Mouse (Mus musculus) limb, embryonic 13.5 days (tissue): ENCODE data around the gene Tomm20. TPM values are rescaled to one million over a fixed set of nuclear protein-coding genes. Genes with fewer than 3 reads are reported as not detected.

Experiments used
- ATAC-seq: fragments of 200-750 bp; cut with Nextera tagmentation; 2 replicates; pipeline ENCODE4 v1.8.0; 2017; ENCODE audit warnings: low read depth, moderate number of reproducible peaks, moderate TSS enrichment; ENCODE audit not compliant: low FRiP score
- H3K27ac ChIP-seq: fragments of 300-500 bp; sonication (generic); 2 replicates; pipeline ENCODE4 v1.5.1; 2015; ENCODE audit warnings: inconsistent platforms, mild to moderate bottlenecking, moderate library complexity
- H3K27me3 ChIP-seq: fragments of 300-500 bp; sonication (generic); 2 replicates; pipeline ENCODE4 v1.6.1; 2015; ENCODE audit warnings: mild to moderate bottlenecking, inconsistent platforms
- H3K36me3 ChIP-seq: fragments of 300-500 bp; sonication (generic); 2 replicates; pipeline ENCODE4 v1.6.1; 2015; ENCODE audit warnings: inconsistent platforms, mild to moderate bottlenecking, moderate library complexity
- H3K4me1 ChIP-seq: fragments of 300-500 bp; sonication (generic); 2 replicates; pipeline ENCODE4 v1.6.1; 2015; ENCODE audit warnings: inconsistent platforms
- H3K4me2 ChIP-seq: fragments of 300-500 bp; sonication (generic); replicated peaks from 2 replicates; pipeline ENCODE4 v1.6.1; 2015; ENCODE audit warnings: inconsistent platforms, mild to moderate bottlenecking, moderate library complexity
- H3K4me3 ChIP-seq: fragments of 300-500 bp; sonication (generic); 2 replicates; pipeline ENCODE4 v1.5.1; 2015; ENCODE audit warnings: moderate library complexity, mild to moderate bottlenecking, inconsistent platforms
- H3K9ac ChIP-seq: fragments of 300-500 bp; sonication (generic); 2 replicates; pipeline ENCODE4 v1.6.1; 2015; ENCODE audit warnings: mild to moderate bottlenecking, inconsistent platforms
- H3K9me3 ChIP-seq: fragments of 300-500 bp; sonication (generic); 2 replicates; pipeline ENCODE4 v1.6.1; 2016; ENCODE audit warnings: inconsistent platforms
- WGBS: fragments of 180-500 bp; shearing (Covaris S2); methylation state at CpG from one replicate; pipeline ENCODE4 v1.1.7; 2015; 5-methylcytosine and 5-hydroxymethylcytosine counted together
- polyA plus RNA-seq: library from polyadenylated mRNA; unstranded; fragments of >200 nt; fragmentation: Nextera tagmentation; extraction: Ambion mirVana; gene quantifications from 2 replicates; pipeline ENCODE4 v1.2.1, GENCODE M21; 2015

The Tomm20 gene
- polyA plus RNA-seq, 1 experiment from 2014 or later: 214 TPM

GRCm38 (mm10) chr8:126949527-126949926 lies 3.9 kb upstream of the Tomm20 start:
- Histone ChIP-seq H3K36me3 (peaks cover 59% of the 10 kb centered on the region), H3K9me3 (no peaks in the 10 kb centered on the region), H3K27me3 (no peaks in the 10 kb centered on the region), H3K4me2 (no peak overlapping the region), H3K27ac (no peak overlapping the region), H3K4me1 (peaks cover 6% of the 10 kb centered on the region), H3K9ac (no peak overlapping the region), H3K4me3 (no peak overlapping the region)
- no peak for ATAC-seq
- WGBS: 81% methylated on average over 2 of the region's 2 CpGs

- Histone ChIP-seq H3K27ac (no peak overlapping the region), H3K4me3 (peak overlapping the region; percentile 81), H3K27me3 (no peaks in the 10 kb centered on the region), H3K36me3 (peaks cover 31% of the 10 kb centered on the region), H3K9ac (peak overlapping the region; percentile 91; the same call in 1 of the 2 replicates), H3K4me2 (peak overlapping the region; percentile 90), H3K9me3 (no peaks in the 10 kb centered on the region), H3K4me1 (peaks cover 30% of the 10 kb centered on the region)
- 69% methylated on average over 7 of the region's 7 CpGs for WGBS
- no peak for ATAC-seq
Observed at GRCm38 (mm10) chr8:126946444-126946843, 800 bp upstream of the Tomm20 start.

- Histone ChIP-seq H3K27me3 (no peaks in the 10 kb centered on the region), H3K9ac (peak overlapping the region; percentile 91), H3K9me3 (no peaks in the 10 kb centered on the region), H3K4me2 (peak overlapping the region; percentile 90), H3K4me1 (peaks cover 30% of the 10 kb centered on the region), H3K36me3 (peaks cover 17% of the 10 kb centered on the region), H3K4me3 (peak overlapping the region; percentile 81), H3K27ac (peak overlapping the region; percentile 89)
- peak; percentile 75 for ATAC-seq
- under 1% methylated on average over 46 of the region's 46 CpGs for WGBS
Observed at GRCm38 (mm10) chr8:126944781-126945691, 608 bp downstream of the Tomm20 start.

GRCm38 (mm10) chr8:126943565-126943964 lies 2.1 kb downstream of the Tomm20 start:
- Histone ChIP-seq H3K4me1 (peaks cover 30% of the 10 kb centered on the region), H3K4me2 (peak overlapping the region; percentile 90), H3K9me3 (no peaks in the 10 kb centered on the region), H3K9ac (no peak overlapping the region), H3K4me3 (peak overlapping the region; percentile 81; the same call in 1 of the 2 replicates), H3K27ac (no peak overlapping the region), H3K36me3 (peaks cover 21% of the 10 kb centered on the region), H3K27me3 (no peaks in the 10 kb centered on the region)
- 92% methylated on average over 7 of the region's 7 CpGs for WGBS
- no peak for ATAC-seq

- WGBS: 91% methylated on average over 3 of the region's 3 CpGs
- H3K4me3 ChIP-seq: no peak overlapping the region
- H3K9ac ChIP-seq: no peak overlapping the region
- no peaks in the 10 kb centered on the region for H3K27me3 ChIP-seq
- 0 out of 2 replicates have a peak, but pooled peaks cover 8% of the 10 kb centered on the region for H3K4me1 ChIP-seq
- no peak overlapping the region for H3K4me2 ChIP-seq
- peaks cover 69% of the 10 kb centered on the region for H3K36me3 ChIP-seq
- H3K9me3 ChIP-seq: no peaks in the 10 kb centered on the region
- no peak overlapping the region for H3K27ac ChIP-seq
- no peak for ATAC-seq
Observed at GRCm38 (mm10) chr8:126937337-126937736, 8.3 kb downstream of the Tomm20 start.

- Histone ChIP-seq H3K9ac (no peak overlapping the region), H3K4me3 (no peak overlapping the region), H3K9me3 (no peaks in the 10 kb centered on the region), H3K4me1 (no peaks in the 10 kb centered on the region), H3K27ac (no peak overlapping the region), H3K4me2 (no peak overlapping the region), H3K27me3 (no peaks in the 10 kb centered on the region), H3K36me3 (peaks cover 83% of the 10 kb centered on the region)
- ATAC-seq: no peak
Observed at GRCm38 (mm10) chr8:126935932-126936331, 9.7 kb downstream of the Tomm20 start.

- H3K9me3 ChIP-seq: no peaks in the 10 kb centered on the region
- H3K4me3 ChIP-seq: no peak overlapping the region
- no peak overlapping the region for H3K27ac ChIP-seq
- H3K27me3 ChIP-seq: no peaks in the 10 kb centered on the region
- H3K36me3 ChIP-seq: peaks cover 84% of the 10 kb centered on the region
- H3K4me1 ChIP-seq: no peaks in the 10 kb centered on the region
- 91% methylated on average over 2 of the region's 2 CpGs for WGBS
- ATAC-seq: no peak
- no peak overlapping the region for H3K4me2 ChIP-seq
- H3K9ac ChIP-seq: no peak overlapping the region
Observed at GRCm38 (mm10) chr8:126935387-126935786, 10.3 kb downstream of the Tomm20 start.

- Histone ChIP-seq H3K27ac (no peak overlapping the region), H3K4me1 (no peaks in the 10 kb centered on the region), H3K9me3 (no peaks in the 10 kb centered on the region), H3K4me2 (no peak overlapping the region), H3K9ac (no peak overlapping the region), H3K36me3 (peaks cover 84% of the 10 kb centered on the region), H3K4me3 (no peak overlapping the region), H3K27me3 (no peaks in the 10 kb centered on the region)
- WGBS: 79% methylated on average over 1 of the region's 1 CpGs
- no peak for ATAC-seq
Observed at GRCm38 (mm10) chr8:126932656-126933055, 13.0 kb downstream of the Tomm20 start.

GRCm38 (mm10) chr8:126932249-126932648 lies 13.4 kb downstream of the Tomm20 start:
- 86% methylated on average over 1 of the region's 1 CpGs for WGBS
- H3K27ac ChIP-seq: no peak overlapping the region
- H3K9me3 ChIP-seq: no peaks in the 10 kb centered on the region
- H3K4me1 ChIP-seq: no peaks in the 10 kb centered on the region
- H3K4me3 ChIP-seq: no peak overlapping the region
- H3K4me2 ChIP-seq: no peak overlapping the region
- no peaks in the 10 kb centered on the region for H3K27me3 ChIP-seq
- H3K9ac ChIP-seq: no peak overlapping the region
- no peak for ATAC-seq
- peaks cover 83% of the 10 kb centered on the region for H3K36me3 ChIP-seq

- Histone ChIP-seq H3K4me2 (no peak overlapping the region), H3K27me3 (no peaks in the 10 kb centered on the region), H3K4me1 (no peaks in the 10 kb centered on the region), H3K36me3 (peaks cover 79% of the 10 kb centered on the region), H3K9ac (no peak overlapping the region), H3K9me3 (no peaks in the 10 kb centered on the region), H3K27ac (no peak overlapping the region), H3K4me3 (no peak overlapping the region)
- WGBS: 46% methylated on average over 2 of the region's 2 CpGs
- ATAC-seq: no peak
Observed at GRCm38 (mm10) chr8:126931720-126932119, 13.9 kb downstream of the Tomm20 start.

GRCm38 (mm10) chr8:126929607-126930161 lies 16.0 kb downstream of the Tomm20 start:
- 66% methylated on average over 3 of the region's 3 CpGs for WGBS
- Histone ChIP-seq H3K4me1 (no peaks in the 10 kb centered on the region), H3K27me3 (no peaks in the 10 kb centered on the region), H3K36me3 (peaks cover 71% of the 10 kb centered on the region), H3K9ac (no peak overlapping the region), H3K4me2 (no peak overlapping the region), H3K27ac (no peak overlapping the region), H3K9me3 (no peaks in the 10 kb centered on the region), H3K4me3 (no peak overlapping the region)
- no peak for ATAC-seq

GRCm38 (mm10) chr8:126928755-126929505 lies 16.7 kb downstream of the Tomm20 start:
- Histone ChIP-seq H3K9ac (no peak overlapping the region), H3K4me2 (no peak overlapping the region), H3K27me3 (no peaks in the 10 kb centered on the region), H3K36me3 (peaks cover 66% of the 10 kb centered on the region), H3K9me3 (no peaks in the 10 kb centered on the region), H3K4me3 (no peak overlapping the region), H3K4me1 (no peaks in the 10 kb centered on the region; the same call in 1 of the 2 replicates), H3K27ac (no peak overlapping the region)
- ATAC-seq: no peak
- 86% methylated on average over 10 of the region's 10 CpGs for WGBS
